Mouse (Mus musculus): ENCODE measurements around the gene Itga6.

DNA sequence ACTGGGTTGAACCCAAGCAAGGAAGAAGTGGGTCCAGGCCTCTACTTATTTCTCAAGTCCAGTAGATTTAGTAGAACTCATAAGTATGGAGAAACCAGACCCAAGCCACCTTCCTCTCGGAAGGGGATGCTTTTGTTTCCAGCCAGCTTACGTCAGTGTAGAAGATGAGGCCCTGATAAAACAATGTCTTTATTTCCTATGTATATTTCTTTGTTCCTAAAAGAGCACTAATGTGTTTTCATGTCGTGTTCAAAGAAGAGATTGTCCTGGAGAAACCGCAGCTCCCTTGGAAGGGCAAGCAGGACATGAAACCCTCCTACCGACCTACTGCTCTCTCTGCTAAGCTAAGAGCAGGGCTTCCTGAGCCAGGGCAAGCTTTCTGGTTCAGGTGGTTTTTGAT is 20.6 kb downstream of the Itga6 start:
- TF ChIP-seq CTCF (IDR thresholded peaks at IDR 0.05; ENCODE audit: control insufficient read depth, insufficient read depth, insufficient read length) (no peak), USF1 (IDR thresholded peaks at IDR 0.05; ENCODE audit: low read depth) (no peak), MAX (IDR thresholded peaks at IDR 0.05) (no peak), MYOD1 (IDR thresholded peaks at IDR 0.05; ENCODE audit: control insufficient read depth, insufficient read length, low read depth) (no peak), CEBPB (IDR thresholded peaks at IDR 0.05; ENCODE audit: low read depth) (no peak), MYOG (IDR thresholded peaks at IDR 0.05; ENCODE audit: control insufficient read depth, extremely low read depth, insufficient read length) (no peak), FOSL1 (IDR thresholded peaks at IDR 0.05; ENCODE audit: insufficient read depth, low read length, poor library complexity, severe bottlenecking) (no peak)

Data from C2C12 (cell line).